Mouse (Mus musculus): ENCODE results near the gene Ripor2. TPM values are rescaled to one million over a fixed set of nuclear protein-coding genes. Genes with fewer than 3 reads are reported as not detected.

The Ripor2 gene
- polyA plus RNA-seq, 1 experiment from 2014 or later, result 6.1 TPM

- ATAC-seq (ENCODE audit: insufficient number of reproducible peaks, insufficient read depth, low FRiP score, low TSS enrichment), result no peak
- Histone ChIP-seq H3K27me3 (no peaks in the 10 kb centered on the region), H3K4me3 (no peak overlapping the region), H3K9ac (no peak overlapping the region), H3K4me1 (peaks cover 20% of the 10 kb centered on the region; the same call in 1 of the 2 replicates), H3K27ac (no peak overlapping the region), H3K9me3 (no peaks in the 10 kb centered on the region), H3K4me2 (replicated peaks) (no peak overlapping the region), H3K36me3 (no peaks in the 10 kb centered on the region)
- 80% methylated on average over 4 of the region's 4 CpGs for WGBS
Observed at GRCm38 (mm10) chr13:24607961-24608360, 26.0 kb downstream of the Ripor2 start.

GRCm38 (mm10) chr13:24608709-24609108, 26.7 kb downstream of the Ripor2 start:
- no peak for ATAC-seq (ENCODE audit: insufficient number of reproducible peaks, insufficient read depth, low FRiP score, low TSS enrichment)
- H3K9me3 ChIP-seq, result no peaks in the 10 kb centered on the region
- no peak overlapping the region for H3K4me2 ChIP-seq (replicated peaks)
- WGBS, result 80% methylated on average over 1 of the region's 1 CpGs
- H3K4me3 ChIP-seq, result no peak overlapping the region
- peaks cover 19% of the 10 kb centered on the region; the same call in 1 of the 2 replicates for H3K4me1 ChIP-seq
- H3K27me3 ChIP-seq, result no peaks in the 10 kb centered on the region
- H3K27ac ChIP-seq, result no peak overlapping the region
- H3K36me3 ChIP-seq, result no peaks in the 10 kb centered on the region
- no peak overlapping the region for H3K9ac ChIP-seq

GRCm38 (mm10) chr13:24610883-24611282, 28.9 kb downstream of the Ripor2 start:
- WGBS, result 77% methylated on average over 5 of the region's 5 CpGs
- Histone ChIP-seq H3K27me3 (no peaks in the 10 kb centered on the region), H3K27ac (no peak overlapping the region), H3K9me3 (no peaks in the 10 kb centered on the region), H3K9ac (no peak overlapping the region), H3K4me2 (replicated peaks) (no peak overlapping the region), H3K4me3 (no peak overlapping the region), H3K4me1 (peaks cover 9% of the 10 kb centered on the region), H3K36me3 (no peaks in the 10 kb centered on the region)
- ATAC-seq (ENCODE audit: insufficient number of reproducible peaks, insufficient read depth, low FRiP score, low TSS enrichment), result no peak

- Histone ChIP-seq H3K4me1 (peaks cover 16% of the 10 kb centered on the region), H3K4me2 (replicated peaks) (no peak overlapping the region), H3K27ac (no peak overlapping the region), H3K27me3 (no peaks in the 10 kb centered on the region), H3K9ac (no peak overlapping the region), H3K4me3 (no peak overlapping the region), H3K9me3 (no peaks in the 10 kb centered on the region), H3K36me3 (no peaks in the 10 kb centered on the region)
- 63% methylated on average over 6 of the region's 6 CpGs for WGBS
- no peak for ATAC-seq (ENCODE audit: insufficient number of reproducible peaks, insufficient read depth, low FRiP score, low TSS enrichment)
Observed at GRCm38 (mm10) chr13:24613031-24613430, 31.0 kb downstream of the Ripor2 start.

GRCm38 (mm10) chr13:24613433-24613832, 31.4 kb downstream of the Ripor2 start:
- no peaks in the 10 kb centered on the region for H3K27me3 ChIP-seq
- H3K36me3 ChIP-seq, result no peaks in the 10 kb centered on the region
- H3K4me1 ChIP-seq, result peaks cover 16% of the 10 kb centered on the region
- ATAC-seq (ENCODE audit: insufficient number of reproducible peaks, insufficient read depth, low FRiP score, low TSS enrichment), result no peak
- H3K4me3 ChIP-seq, result no peak overlapping the region
- 67% methylated on average over 3 of the region's 3 CpGs for WGBS
- H3K4me2 ChIP-seq (replicated peaks), result no peak overlapping the region
- no peak overlapping the region for H3K9ac ChIP-seq
- H3K27ac ChIP-seq, result no peak overlapping the region
- H3K9me3 ChIP-seq, result no peaks in the 10 kb centered on the region

- 65% methylated on average over 10 of the region's 10 CpGs for WGBS
- no peaks in the 10 kb centered on the region for H3K9me3 ChIP-seq
- H3K4me2 ChIP-seq (replicated peaks), result no peak overlapping the region
- H3K4me3 ChIP-seq, result no peak overlapping the region
- H3K27me3 ChIP-seq, result no peaks in the 10 kb centered on the region
- H3K9ac ChIP-seq, result no peak overlapping the region
- no peak overlapping the region for H3K27ac ChIP-seq
- no peaks in the 10 kb centered on the region for H3K36me3 ChIP-seq
- H3K4me1 ChIP-seq, result peaks cover 16% of the 10 kb centered on the region
- no peak for ATAC-seq (ENCODE audit: insufficient number of reproducible peaks, insufficient read depth, low FRiP score, low TSS enrichment)
Observed at GRCm38 (mm10) chr13:24613927-24614780, 32.2 kb downstream of the Ripor2 start.

GRCm38 (mm10) chr13:24615921-24616565, 34.1 kb downstream of the Ripor2 start:
- Histone ChIP-seq H3K4me3 (no peak overlapping the region), H3K36me3 (no peaks in the 10 kb centered on the region), H3K4me1 (peaks cover 16% of the 10 kb centered on the region), H3K4me2 (replicated peaks) (no peak overlapping the region), H3K9ac (no peak overlapping the region), H3K27me3 (no peaks in the 10 kb centered on the region), H3K9me3 (no peaks in the 10 kb centered on the region), H3K27ac (no peak overlapping the region)
- no peak for ATAC-seq (ENCODE audit: insufficient number of reproducible peaks, insufficient read depth, low FRiP score, low TSS enrichment)
- WGBS, result 61% methylated on average over 9 of the region's 9 CpGs

GRCm38 (mm10) chr13:24616645-24617044, 34.7 kb downstream of the Ripor2 start:
- ATAC-seq (ENCODE audit: insufficient number of reproducible peaks, insufficient read depth, low FRiP score, low TSS enrichment), result no peak
- Histone ChIP-seq H3K9me3 (no peaks in the 10 kb centered on the region), H3K4me2 (replicated peaks) (no peak overlapping the region), H3K36me3 (no peaks in the 10 kb centered on the region), H3K4me3 (no peak overlapping the region), H3K27ac (no peak overlapping the region), H3K27me3 (no peaks in the 10 kb centered on the region), H3K9ac (no peak overlapping the region), H3K4me1 (peaks cover 16% of the 10 kb centered on the region)
- 87% methylated on average over 8 of the region's 8 CpGs for WGBS

GRCm38 (mm10) chr13:24617076-24617798, 35.2 kb downstream of the Ripor2 start:
- no peak overlapping the region for H3K4me3 ChIP-seq
- H3K4me2 ChIP-seq (replicated peaks), result no peak overlapping the region
- no peaks in the 10 kb centered on the region for H3K9me3 ChIP-seq
- H3K27ac ChIP-seq, result no peak overlapping the region
- 63% methylated on average over 6 of the region's 6 CpGs for WGBS
- H3K9ac ChIP-seq, result no peak overlapping the region
- ATAC-seq (ENCODE audit: insufficient number of reproducible peaks, insufficient read depth, low FRiP score, low TSS enrichment), result no peak
- peaks cover 16% of the 10 kb centered on the region for H3K4me1 ChIP-seq
- H3K27me3 ChIP-seq, result no peaks in the 10 kb centered on the region
- H3K36me3 ChIP-seq, result no peaks in the 10 kb centered on the region

- ATAC-seq (ENCODE audit: insufficient number of reproducible peaks, insufficient read depth, low FRiP score, low TSS enrichment), result no peak
- Histone ChIP-seq H3K9ac (no peak overlapping the region), H3K4me3 (no peak overlapping the region), H3K4me2 (replicated peaks) (no peak overlapping the region), H3K27me3 (no peaks in the 10 kb centered on the region), H3K4me1 (peaks cover 16% of the 10 kb centered on the region), H3K36me3 (no peaks in the 10 kb centered on the region), H3K27ac (no peak overlapping the region), H3K9me3 (no peaks in the 10 kb centered on the region)
- WGBS, result 51% methylated on average over 2 of the region's 2 CpGs
Observed at GRCm38 (mm10) chr13:24617799-24618130, 35.8 kb downstream of the Ripor2 start.

GRCm38 (mm10) chr13:24619711-24620110, 37.7 kb downstream of the Ripor2 start:
- H3K36me3 ChIP-seq, result no peaks in the 10 kb centered on the region
- H3K9ac ChIP-seq, result no peak overlapping the region
- H3K4me1 ChIP-seq, result peaks cover 8% of the 10 kb centered on the region; the same call in 1 of the 2 replicates
- no peaks in the 10 kb centered on the region for H3K27me3 ChIP-seq
- H3K4me3 ChIP-seq, result no peak overlapping the region
- H3K4me2 ChIP-seq (replicated peaks), result no peak overlapping the region
- no peak for ATAC-seq (ENCODE audit: insufficient number of reproducible peaks, insufficient read depth, low FRiP score, low TSS enrichment)
- H3K27ac ChIP-seq, result no peak overlapping the region
- H3K9me3 ChIP-seq, result no peaks in the 10 kb centered on the region
- WGBS, result 83% methylated on average over 1 of the region's 1 CpGs
